Mouse (Mus musculus) forebrain, embryonic 12.5 days (tissue): ENCODE measurements around the gene Sytl3. TPM values are rescaled to one million over a fixed set of nuclear protein-coding genes. Genes with fewer than 3 reads are reported as not detected.
A peak's percentile ranks its signal among the peaks of the same experiment; 100 is the strongest.
"Not testable (repeated sequence)": the region's sequence is repeated elsewhere in the genome, so short reads cannot be mapped to it uniquely, and the experiment has no call there.

Experiments
- ATAC-seq: fragments of 200-750 bp; cut with Nextera tagmentation; 2 replicates; pipeline ENCODE4 v1.8.0; 2017; ENCODE audit warnings: moderate TSS enrichment; ENCODE audit not compliant: low FRiP score
- H3K27ac ChIP-seq: fragments of 300-500 bp; sonication (generic); 2 replicates; pipeline ENCODE4 v1.5.1; 2016; ENCODE audit warnings: mild to moderate bottlenecking
- H3K27me3 ChIP-seq: fragments of 300-500 bp; sonication (generic); 2 replicates; pipeline ENCODE4 v1.6.1; 2016; ENCODE audit warnings: mild to moderate bottlenecking
- H3K36me3 ChIP-seq: fragments of 300-500 bp; sonication (generic); replicated peaks from 2 replicates; pipeline ENCODE4 v1.6.1; 2016; ENCODE audit warnings: mild to moderate bottlenecking
- H3K4me1 ChIP-seq: fragments of 300-500 bp; sonication (generic); 2 replicates; pipeline ENCODE4 v1.6.1; 2016
- H3K4me2 ChIP-seq: fragments of 300-500 bp; sonication (generic); 2 replicates; pipeline ENCODE4 v1.6.1; 2016; ENCODE audit warnings: mild to moderate bottlenecking, moderate library complexity
- H3K4me3 ChIP-seq: fragments of 300-500 bp; sonication (generic); replicated peaks from 2 replicates; pipeline ENCODE4 v1.5.1; 2016; ENCODE audit warnings: mild to moderate bottlenecking
- H3K9ac ChIP-seq: fragments of 300-500 bp; sonication (generic); 2 replicates; pipeline ENCODE4 v1.6.1; 2016; ENCODE audit warnings: mild to moderate bottlenecking
- H3K9me3 ChIP-seq: fragments of 300-500 bp; sonication (generic); 2 replicates; pipeline ENCODE4 v1.6.1; 2016
- WGBS: fragments of 180-500 bp; shearing (Covaris S2); methylation state at CpG from one replicate; pipeline ENCODE4 v1.1.7; 2016; 5-methylcytosine and 5-hydroxymethylcytosine counted together
- polyA plus RNA-seq: library from polyadenylated mRNA; unstranded; fragments of >200 nt; fragmentation: Nextera tagmentation; extraction: Ambion mirVana; gene quantifications from 2 replicates; pipeline ENCODE4 v1.2.1, GENCODE M21; 2016

Gene Sytl3
- polyA plus RNA-seq, 1 experiment from 2014 or later, result 0.51 TPM

GRCm38 (mm10) chr17:6653341-6653946 lies 5.4 kb upstream of the Sytl3 start:
- not testable (repeated sequence) for H3K27me3 ChIP-seq, H3K4me2 ChIP-seq, H3K9me3 ChIP-seq, H3K27ac ChIP-seq, H3K9ac ChIP-seq, ATAC-seq, H3K4me3 ChIP-seq, H3K4me1 ChIP-seq, H3K36me3 ChIP-seq
- 85% methylated on average over 4 of the region's 5 CpGs for WGBS

- not testable (repeated sequence) for H3K4me1 ChIP-seq, H3K9me3 ChIP-seq, H3K27me3 ChIP-seq, H3K36me3 ChIP-seq
- Histone ChIP-seq H3K27ac (peak overlapping the region; percentile 80), H3K9ac (peak overlapping the region; percentile 57), H3K4me3 (peak overlapping the region; percentile 50), H3K4me2 (peak overlapping the region; percentile 43)
- 0% methylated on average over 36 of the region's 36 CpGs for WGBS
- ATAC-seq, result peak; percentile 93
Observed at GRCm38 (mm10) chr17:6655087-6655511, 3.8 kb upstream of the Sytl3 start.

- H3K9me3 ChIP-seq, result not testable (repeated sequence)
- peak within 1 kb of the TSS; percentile 80 for H3K27ac ChIP-seq
Observed at GRCm38 (mm10) chr17:6655567-6656281, 3.2 kb upstream of the Sytl3 start, which contains the start of gene Dynlt1f. Gene Dynlt1f (minus strand): TSS chr17:6655900.

GRCm38 (mm10) chr17:6656471-6656870 lies 2.4 kb upstream of the Sytl3 start:
- 93% methylated on average over 1 of the region's 3 CpGs for WGBS
- not testable (repeated sequence) for H3K4me1 ChIP-seq, ATAC-seq

More at GRCm38 (mm10) chr17:6655567-6656281, 3.2 kb upstream of the Sytl3 start, which contains the start of gene Dynlt1f:
- not testable (repeated sequence) for H3K27me3 ChIP-seq, H3K4me1 ChIP-seq, H3K36me3 ChIP-seq
- Histone ChIP-seq H3K4me2 (peak within 1 kb of the TSS; percentile 43), H3K4me3 (peak within 1 kb of the TSS; percentile 50), H3K9ac (peak within 1 kb of the TSS; percentile 57)
- 4% methylated on average over 20 of the region's 33 CpGs for WGBS
- ATAC-seq, result peak; percentile 95

GRCm38 (mm10) chr17:6660589-6660988 lies 1.7 kb downstream of the Sytl3 start:
- H3K4me2 ChIP-seq, H3K9me3 ChIP-seq, H3K4me1 ChIP-seq, ATAC-seq, H3K36me3 ChIP-seq, H3K27me3 ChIP-seq, H3K9ac ChIP-seq, H3K27ac ChIP-seq, H3K4me3 ChIP-seq: not testable (repeated sequence)
- WGBS, result 82% methylated on average over 6 of the region's 6 CpGs

More at GRCm38 (mm10) chr17:6656471-6656870, 2.4 kb upstream of the Sytl3 start:
- H3K27me3 ChIP-seq, H3K27ac ChIP-seq, H3K4me2 ChIP-seq, H3K9ac ChIP-seq, H3K4me3 ChIP-seq, H3K9me3 ChIP-seq, H3K36me3 ChIP-seq: not testable (repeated sequence)

GRCm38 (mm10) chr17:6661093-6661816 lies 2.4 kb downstream of the Sytl3 start:
- ATAC-seq, H3K4me3 ChIP-seq, H3K36me3 ChIP-seq: not testable (repeated sequence)

GRCm38 (mm10) chr17:6662840-6663239 lies 3.9 kb downstream of the Sytl3 start:
- H3K36me3 ChIP-seq, H3K27me3 ChIP-seq, H3K4me2 ChIP-seq, ATAC-seq, H3K9me3 ChIP-seq, H3K4me1 ChIP-seq, H3K27ac ChIP-seq, H3K4me3 ChIP-seq, H3K9ac ChIP-seq: not testable (repeated sequence)
- WGBS, result 59% methylated on average over 3 of the region's 3 CpGs

More at GRCm38 (mm10) chr17:6661093-6661816, 2.4 kb downstream of the Sytl3 start:
- H3K4me1 ChIP-seq, H3K4me2 ChIP-seq, H3K27me3 ChIP-seq, H3K9ac ChIP-seq, H3K27ac ChIP-seq, H3K9me3 ChIP-seq: not testable (repeated sequence)
- 53% methylated on average over 9 of the region's 11 CpGs for WGBS

GRCm38 (mm10) chr17:6665389-6665788 lies 6.5 kb downstream of the Sytl3 start:
- WGBS, result 92% methylated on average over 4 of the region's 5 CpGs
- H3K9me3 ChIP-seq, ATAC-seq, H3K36me3 ChIP-seq, H3K4me3 ChIP-seq, H3K4me2 ChIP-seq, H3K9ac ChIP-seq, H3K27ac ChIP-seq, H3K4me1 ChIP-seq, H3K27me3 ChIP-seq: not testable (repeated sequence)

GRCm38 (mm10) chr17:6668522-6668921 lies 9.6 kb downstream of the Sytl3 start:
- not testable (repeated sequence) for H3K27ac ChIP-seq, H3K36me3 ChIP-seq, H3K4me1 ChIP-seq, H3K4me2 ChIP-seq, ATAC-seq, H3K9ac ChIP-seq, H3K9me3 ChIP-seq, H3K4me3 ChIP-seq, H3K27me3 ChIP-seq
- WGBS, result no CpG with 5 or more reads among the region's 6 CpGs

GRCm38 (mm10) chr17:6674297-6674696 lies 15.4 kb downstream of the Sytl3 start:
- ATAC-seq, H3K27ac ChIP-seq, H3K36me3 ChIP-seq, H3K4me1 ChIP-seq, H3K4me2 ChIP-seq, H3K9ac ChIP-seq, H3K9me3 ChIP-seq, H3K4me3 ChIP-seq, H3K27me3 ChIP-seq: not testable (repeated sequence)
- 54% methylated on average over 5 of the region's 5 CpGs for WGBS

GRCm38 (mm10) chr17:6678063-6678462 lies 19.2 kb downstream of the Sytl3 start:
- H3K4me1 ChIP-seq, H3K4me2 ChIP-seq, H3K9me3 ChIP-seq, ATAC-seq, H3K27ac ChIP-seq, H3K9ac ChIP-seq, H3K4me3 ChIP-seq, H3K36me3 ChIP-seq, H3K27me3 ChIP-seq: not testable (repeated sequence)
- WGBS, result 88% methylated on average over 1 of the region's 2 CpGs

GRCm38 (mm10) chr17:6681721-6682120 lies 22.8 kb downstream of the Sytl3 start:
- not testable (repeated sequence) for ATAC-seq, H3K27me3 ChIP-seq, H3K9ac ChIP-seq, H3K4me1 ChIP-seq, H3K36me3 ChIP-seq, H3K4me2 ChIP-seq, H3K4me3 ChIP-seq, H3K9me3 ChIP-seq, H3K27ac ChIP-seq
- WGBS, result 83% methylated on average over 4 of the region's 4 CpGs
